Mouse (Mus musculus) bone marrow macrophage, adult 2 months (primary cell): ENCODE data around the gene Gm853.

Experiments
- CTCF ChIP-seq: IDR thresholded peaks from 2 replicates; pipeline ENCODE4 v1.5.1; 2012; ENCODE audit warnings: low read depth, mild to moderate bottlenecking, low read length, moderate library complexity
- POLR2A ChIP-seq: IDR thresholded peaks from 2 replicates; pipeline ENCODE4 v1.6.1; 2012; ENCODE audit warnings: mild to moderate bottlenecking, low read depth, low read length, borderline replicate concordance

DNA sequence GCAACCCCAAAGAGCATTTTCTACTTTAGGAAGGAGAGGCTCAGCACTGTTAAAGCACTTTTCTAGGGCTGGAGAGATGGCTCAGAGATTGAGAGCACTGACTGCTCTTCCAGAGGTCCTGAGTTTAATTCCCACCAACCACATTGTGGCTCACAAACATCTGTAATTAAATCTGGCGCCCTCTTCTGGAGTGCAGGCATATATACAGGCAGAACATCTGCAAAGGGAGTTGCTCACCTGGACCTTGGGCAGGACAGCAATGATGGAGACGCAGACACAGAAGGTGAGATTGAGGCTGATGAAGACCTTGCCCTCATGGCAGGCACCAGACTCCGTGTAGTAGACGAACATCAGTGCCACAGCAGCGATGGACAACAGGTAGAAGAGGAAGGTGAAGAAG lies 38.2 kb upstream of the Gm853 start:
- TF ChIP-seq CTCF, result peak; percentile 55
- no peak for TF ChIP-seq POLR2A
